Mouse (Mus musculus) fat pad, adult 2 months (tissue): ENCODE results near the gene Kalrn.
"Not testable (repeated sequence)": the region's sequence is repeated elsewhere in the genome, so short reads cannot be mapped to it uniquely, and the experiment has no call there.

ENCODE experiments used
- DNase-seq: peaks from one replicate; pipeline ENCODE4 v3.0.0-alpha.2; 2011; ENCODE audit warnings: low read depth, low spot score; ENCODE audit errors: extremely low read depth

Kalrn gene

GRCm38 (mm10) chr16:34082494-34083469, 490.6 kb downstream of the Kalrn start:
- DNase-seq = no peak

- DNase-seq = peak; percentile 37
Observed at GRCm38 (mm10) chr16:34081683-34082438, 491.5 kb downstream of the Kalrn start.

GRCm38 (mm10) chr16:34081314-34081682, 492.0 kb downstream of the Kalrn start:
- not testable (repeated sequence) for DNase-seq

- no peak for DNase-seq
Observed at GRCm38 (mm10) chr16:34080818-34081217, 492.5 kb downstream of the Kalrn start.

GRCm38 (mm10) chr16:34079511-34079910, 493.8 kb downstream of the Kalrn start:
- no peak for DNase-seq

- DNase-seq = no peak
Observed at GRCm38 (mm10) chr16:34078732-34079131, 494.6 kb downstream of the Kalrn start.

- DNase-seq = no peak
Observed at GRCm38 (mm10) chr16:34076101-34076500, 497.2 kb downstream of the Kalrn start.

- no peak for DNase-seq
Observed at GRCm38 (mm10) chr16:34073930-34074329, 499.4 kb downstream of the Kalrn start.

GRCm38 (mm10) chr16:34072136-34072535, 501.2 kb downstream of the Kalrn start:
- DNase-seq = no peak

GRCm38 (mm10) chr16:34071223-34071825, 502.0 kb downstream of the Kalrn start:
- no peak for DNase-seq

- DNase-seq = no peak
Observed at GRCm38 (mm10) chr16:34069481-34069880, 503.9 kb downstream of the Kalrn start.

- DNase-seq = peak; percentile 61
Observed at GRCm38 (mm10) chr16:34066922-34067321, 506.4 kb downstream of the Kalrn start.

GRCm38 (mm10) chr16:34066376-34066775, 507.0 kb downstream of the Kalrn start:
- no peak for DNase-seq

GRCm38 (mm10) chr16:34063313-34063712, 510.0 kb downstream of the Kalrn start:
- DNase-seq = no peak

- DNase-seq = no peak
Observed at GRCm38 (mm10) chr16:34061661-34062060, 511.7 kb downstream of the Kalrn start.

GRCm38 (mm10) chr16:34058611-34059010, 514.7 kb downstream of the Kalrn start:
- no peak for DNase-seq

- DNase-seq = no peak
Observed at GRCm38 (mm10) chr16:34057464-34057863, 515.9 kb downstream of the Kalrn start.

- no peak for DNase-seq
Observed at GRCm38 (mm10) chr16:34056418-34057111, 516.8 kb downstream of the Kalrn start.

GRCm38 (mm10) chr16:34050090-34050489, 523.2 kb downstream of the Kalrn start:
- DNase-seq = no peak

GRCm38 (mm10) chr16:34049361-34049760, 524.0 kb downstream of the Kalrn start:
- DNase-seq = no peak

GRCm38 (mm10) chr16:34048232-34048631, 525.1 kb downstream of the Kalrn start:
- DNase-seq = no peak
